Mouse (Mus musculus): ENCODE results near the gene Epb42. TPM values are rescaled to one million over a fixed set of nuclear protein-coding genes. Genes with fewer than 3 reads are reported as not detected.
A peak's percentile ranks its signal among the peaks of the same experiment; 100 is the strongest.
"Not testable (repeated sequence)": the region's sequence is repeated elsewhere in the genome, so short reads cannot be mapped to it uniquely, and the experiment has no call there.

Gene Epb42
- polyA plus RNA-seq, 1 experiment, result 14.1 TPM

DNA sequence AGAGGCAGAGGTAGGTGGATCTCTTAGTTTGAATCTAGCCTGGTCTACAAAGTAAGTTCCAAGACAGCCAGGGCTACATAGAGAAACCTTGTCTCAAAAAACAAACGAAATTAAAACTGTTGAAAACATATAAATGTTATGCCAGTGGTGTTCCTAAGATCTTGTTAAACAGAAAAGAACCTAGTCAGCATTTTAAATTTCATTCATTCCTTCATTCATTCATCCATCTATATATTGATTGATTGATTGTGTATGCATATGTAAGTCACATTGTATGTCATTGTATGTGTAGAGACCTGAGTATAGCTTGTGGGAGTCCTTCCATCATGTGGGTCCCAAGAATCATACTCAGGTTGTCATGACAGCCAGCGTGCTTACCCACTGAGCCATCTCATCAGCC is 21.4 kb downstream of the Epb42 start:
- H3K27me3 ChIP-seq (ENCODE audit: control insufficient read depth), result no peaks in the 10 kb centered on the region
- H3K4me1 ChIP-seq (ENCODE audit: control insufficient read depth), result no peaks in the 10 kb centered on the region; the same call in 1 of the 2 replicates
- no peak overlapping the region for H3K4me3 ChIP-seq (replicated peaks)
- peaks cover 91% of the 10 kb centered on the region for H3K36me3 ChIP-seq (ENCODE audit: control insufficient read depth)
- TF ChIP-seq TAL1 (IDR thresholded peaks at IDR 0.05; ENCODE audit: low read length), result no peak
- no peak for TF ChIP-seq GATA1 (IDR thresholded peaks at IDR 0.05; ENCODE audit: low read length)
- no peaks in the 10 kb centered on the region for H3K9me3 ChIP-seq (ENCODE audit: control insufficient read depth, low read length)

DNA sequence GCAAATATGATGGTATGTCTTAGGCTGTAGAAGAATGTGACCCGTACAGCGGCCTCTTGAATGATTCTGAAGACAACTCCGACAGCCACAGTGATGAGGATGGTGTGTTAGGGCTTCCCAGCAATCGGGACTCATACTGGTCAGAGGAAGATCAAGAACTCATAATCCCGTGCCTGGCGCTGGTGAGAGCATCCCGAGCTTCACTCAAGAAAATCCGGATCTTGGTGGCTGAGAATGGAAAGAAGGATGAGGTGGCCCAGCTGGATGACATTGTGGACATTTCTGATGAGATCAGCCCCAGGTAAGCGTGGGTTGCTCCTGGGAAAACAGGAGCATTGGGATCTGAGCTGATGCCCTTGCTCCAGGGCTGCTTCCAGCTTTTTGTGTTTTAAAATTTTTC is 24.2 kb downstream of the Epb42 start:
- H3K4me3 ChIP-seq (replicated peaks), result no peak overlapping the region
- peaks cover 25% of the 10 kb centered on the region for H3K4me1 ChIP-seq (ENCODE audit: control insufficient read depth)
- H3K27me3 ChIP-seq (ENCODE audit: control insufficient read depth), result no peaks in the 10 kb centered on the region
- H3K36me3 ChIP-seq (ENCODE audit: control insufficient read depth), result peaks cover 72% of the 10 kb centered on the region
- TF ChIP-seq TAL1 (IDR thresholded peaks at IDR 0.05; ENCODE audit: low read length) (no peak), GATA1 (IDR thresholded peaks at IDR 0.05; ENCODE audit: low read length) (no peak)
- no peaks in the 10 kb centered on the region for H3K9me3 ChIP-seq (ENCODE audit: control insufficient read depth, low read length)

DNA sequence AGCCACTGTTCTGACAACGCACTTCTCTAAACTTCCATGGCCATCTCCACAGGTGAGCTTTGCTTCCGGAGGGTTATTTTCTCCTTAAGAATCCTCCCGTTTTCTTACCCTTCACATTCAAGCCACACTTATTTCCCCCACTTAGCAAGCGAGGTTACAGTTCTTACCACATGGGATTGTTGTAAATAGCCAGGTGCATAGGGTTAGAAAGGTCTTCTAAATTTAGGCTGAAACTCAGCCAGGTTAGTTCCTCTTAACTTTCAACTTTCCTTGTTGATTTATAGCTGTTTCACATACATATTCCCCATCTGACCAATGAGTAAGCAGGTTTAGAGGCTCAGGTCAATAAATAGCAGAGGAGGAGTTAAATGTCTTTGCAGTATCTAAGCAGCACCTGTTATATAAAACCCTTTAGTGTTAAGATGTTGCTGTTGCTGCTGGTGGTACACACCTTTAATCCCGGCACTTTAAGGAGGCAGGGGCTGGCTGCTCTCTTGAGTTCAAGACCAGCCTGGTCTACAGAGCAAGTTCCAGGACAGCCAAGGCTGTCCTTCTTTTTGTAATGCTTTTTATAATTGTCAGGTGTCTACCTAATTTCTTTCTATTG is 27.7 kb downstream of the Epb42 start:
- no peaks in the 10 kb centered on the region for H3K27me3 ChIP-seq (ENCODE audit: control insufficient read depth)
- H3K9me3 ChIP-seq (ENCODE audit: control insufficient read depth, low read length), result no peaks in the 10 kb centered on the region
- TF ChIP-seq TAL1 (IDR thresholded peaks at IDR 0.05; ENCODE audit: low read length) (no peak), GATA1 (IDR thresholded peaks at IDR 0.05; ENCODE audit: low read length) (no peak)
- peak overlapping the region; percentile 89 for H3K4me3 ChIP-seq (replicated peaks)
- peaks cover 31% of the 10 kb centered on the region for H3K4me1 ChIP-seq (ENCODE audit: control insufficient read depth)
- peaks cover 42% of the 10 kb centered on the region for H3K36me3 ChIP-seq (ENCODE audit: control insufficient read depth)

DNA sequence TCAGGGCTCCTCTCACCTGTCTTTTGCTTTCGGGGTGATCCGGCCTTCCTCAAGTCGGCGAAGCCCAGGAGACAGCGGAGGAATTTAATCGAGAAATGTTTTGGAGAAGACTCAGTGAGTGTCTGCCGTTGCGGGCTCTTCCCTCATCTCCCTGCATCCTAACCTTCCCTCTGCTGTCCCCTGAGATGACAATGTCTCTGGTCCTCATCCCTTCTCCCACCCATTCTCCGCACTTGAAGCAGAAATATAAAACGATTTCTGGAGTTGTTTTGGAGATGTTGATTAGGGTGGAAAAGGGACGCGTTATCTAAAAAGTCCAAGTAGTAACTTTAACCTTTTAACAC is 28.2 kb downstream of the Epb42 start:
- H3K27me3 ChIP-seq (ENCODE audit: control insufficient read depth), result no peaks in the 10 kb centered on the region
- TF ChIP-seq GATA1 (IDR thresholded peaks at IDR 0.05; ENCODE audit: low read length) (no peak), TAL1 (IDR thresholded peaks at IDR 0.05; ENCODE audit: low read length) (no peak)
- H3K9me3 ChIP-seq (ENCODE audit: control insufficient read depth, low read length), result no peaks in the 10 kb centered on the region
- H3K4me3 ChIP-seq (replicated peaks), result peak overlapping the region; percentile 89
- peaks cover 37% of the 10 kb centered on the region for H3K36me3 ChIP-seq (ENCODE audit: control insufficient read depth)
- H3K4me1 ChIP-seq (ENCODE audit: control insufficient read depth), result peaks cover 31% of the 10 kb centered on the region

DNA sequence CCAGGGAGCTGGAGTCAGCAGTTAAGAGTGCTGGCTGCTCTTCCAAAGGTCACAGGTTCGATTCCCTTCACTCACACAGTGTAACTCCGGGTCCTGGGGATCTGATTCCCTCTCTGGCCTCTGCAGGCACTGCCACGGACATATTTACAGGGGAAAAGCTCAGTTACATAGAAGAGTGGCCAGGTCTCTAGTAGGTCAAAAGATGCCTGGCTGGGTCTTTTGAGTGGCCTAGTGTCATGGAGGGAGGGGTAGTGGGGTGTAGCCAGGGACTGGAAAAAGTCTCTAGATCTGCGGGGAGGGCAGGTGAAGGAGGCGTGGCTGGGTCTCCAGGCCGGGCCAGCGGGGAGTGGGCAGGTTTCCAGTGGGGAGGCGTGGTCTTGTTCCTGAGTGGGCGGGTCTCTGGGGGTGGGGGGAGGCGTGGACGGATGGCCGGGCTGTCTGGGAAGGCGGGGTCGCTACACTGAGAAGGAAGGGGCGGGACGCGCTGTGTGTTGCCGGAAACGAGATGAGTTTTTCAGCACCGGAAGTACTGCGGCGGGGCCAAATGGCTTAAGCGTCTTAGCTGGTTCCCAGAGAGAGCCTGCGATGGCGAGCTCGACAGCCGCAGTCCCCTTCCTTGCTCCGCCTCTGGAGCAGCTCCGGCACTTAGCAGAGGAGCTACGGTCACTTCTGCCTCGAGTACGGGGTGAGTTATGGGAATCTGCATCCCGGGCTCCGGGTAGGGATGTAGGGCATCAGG is 28.8 kb downstream of the Epb42 start, which contains the start of gene Ccndbp1:
TSS of gene Ccndbp1 (plus strand) at position 479 of the 739 bp plus-strand sequence.
- H3K4me1 ChIP-seq (ENCODE audit: control insufficient read depth), result peaks cover 31% of the 10 kb centered on the region
- no peaks in the 10 kb centered on the region for H3K9me3 ChIP-seq (ENCODE audit: control insufficient read depth, low read length)
- H3K36me3 ChIP-seq (ENCODE audit: control insufficient read depth), result peaks cover 34% of the 10 kb centered on the region
- peak within 1 kb of the TSS; percentile 89 for H3K4me3 ChIP-seq (replicated peaks)
- TF ChIP-seq TAL1 (IDR thresholded peaks at IDR 0.05; ENCODE audit: low read length) (no peak), GATA1 (IDR thresholded peaks at IDR 0.05; ENCODE audit: low read length) (no peak)
- H3K27me3 ChIP-seq (ENCODE audit: control insufficient read depth), result no peaks in the 10 kb centered on the region

DNA sequence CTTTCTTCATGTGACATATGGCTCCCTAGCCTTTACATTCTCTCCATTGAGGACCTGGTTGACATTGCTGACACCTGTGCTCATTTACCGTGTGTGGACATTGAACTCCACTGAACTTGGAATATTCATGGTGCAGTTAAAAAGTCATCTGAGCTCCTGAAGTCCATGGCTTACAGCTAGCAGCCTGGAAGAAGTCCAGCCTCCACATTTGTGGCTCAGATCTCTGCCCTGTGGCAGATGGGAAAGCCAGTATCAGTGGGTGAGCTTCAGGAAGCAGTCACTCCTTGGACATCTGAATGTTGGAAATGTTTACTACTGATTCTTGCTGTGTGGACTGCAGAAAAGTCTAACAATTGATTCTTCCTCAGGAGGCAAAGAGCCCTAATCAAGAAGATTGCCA is 29.9 kb downstream of the Epb42 start:
- no peak for TF ChIP-seq GATA1 (IDR thresholded peaks at IDR 0.05; ENCODE audit: low read length)
- H3K4me1 ChIP-seq (ENCODE audit: control insufficient read depth), result peaks cover 31% of the 10 kb centered on the region
- H3K9me3 ChIP-seq (ENCODE audit: control insufficient read depth, low read length), result no peaks in the 10 kb centered on the region
- no peaks in the 10 kb centered on the region for H3K27me3 ChIP-seq (ENCODE audit: control insufficient read depth)
- peaks cover 23% of the 10 kb centered on the region for H3K36me3 ChIP-seq (ENCODE audit: control insufficient read depth)
- no peak overlapping the region for H3K4me3 ChIP-seq (replicated peaks)

DNA sequence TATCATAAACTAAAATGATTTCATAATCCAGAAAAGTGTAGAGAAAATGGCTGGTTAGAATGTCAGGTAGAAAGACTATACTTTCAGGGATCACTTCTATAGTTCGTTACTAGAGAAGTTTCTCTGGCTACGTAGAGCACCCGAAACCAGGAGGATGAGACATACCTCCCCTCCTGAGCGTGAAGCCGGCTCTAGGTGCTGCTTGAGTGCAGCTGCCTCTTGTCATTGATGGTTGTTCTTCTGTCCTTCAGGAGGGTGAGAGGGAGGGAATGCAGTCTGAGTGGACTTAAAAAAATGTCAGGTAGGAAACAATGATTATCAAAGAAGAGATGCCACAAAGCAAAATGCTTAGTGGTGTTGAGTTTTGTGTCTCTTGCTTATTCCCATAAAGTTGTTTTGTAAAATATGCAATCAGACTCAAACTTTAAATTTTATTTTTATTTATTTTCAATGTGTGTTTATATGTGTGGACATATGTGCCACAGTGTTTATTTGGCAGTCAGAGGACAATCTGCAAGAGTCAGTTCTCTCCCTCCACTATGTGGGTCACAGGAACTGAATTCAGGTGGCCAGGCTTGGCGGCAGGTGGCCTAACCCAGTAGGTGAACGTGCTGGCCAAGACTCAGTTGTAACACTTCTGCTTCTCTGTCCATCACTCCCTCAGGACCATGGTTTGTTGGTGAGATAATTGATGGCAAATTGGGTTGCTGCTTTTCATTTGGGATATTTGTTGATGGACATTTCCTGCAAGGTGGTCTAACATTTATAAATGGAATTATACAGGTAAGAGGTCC is 32.7 kb downstream of the Epb42 start:
- Histone ChIP-seq H3K4me3 (replicated peaks) (no peak overlapping the region), H3K27me3 (ENCODE audit: control insufficient read depth) (no peaks in the 10 kb centered on the region), H3K9me3 (ENCODE audit: control insufficient read depth, low read length) (no peaks in the 10 kb centered on the region), H3K36me3 (ENCODE audit: control insufficient read depth) (no peaks in the 10 kb centered on the region), H3K4me1 (ENCODE audit: control insufficient read depth) (peaks cover 27% of the 10 kb centered on the region)
- TF ChIP-seq TAL1 (IDR thresholded peaks at IDR 0.05; ENCODE audit: low read length), result no peak
- TF ChIP-seq GATA1 (IDR thresholded peaks at IDR 0.05; ENCODE audit: low read length), result no peak

DNA sequence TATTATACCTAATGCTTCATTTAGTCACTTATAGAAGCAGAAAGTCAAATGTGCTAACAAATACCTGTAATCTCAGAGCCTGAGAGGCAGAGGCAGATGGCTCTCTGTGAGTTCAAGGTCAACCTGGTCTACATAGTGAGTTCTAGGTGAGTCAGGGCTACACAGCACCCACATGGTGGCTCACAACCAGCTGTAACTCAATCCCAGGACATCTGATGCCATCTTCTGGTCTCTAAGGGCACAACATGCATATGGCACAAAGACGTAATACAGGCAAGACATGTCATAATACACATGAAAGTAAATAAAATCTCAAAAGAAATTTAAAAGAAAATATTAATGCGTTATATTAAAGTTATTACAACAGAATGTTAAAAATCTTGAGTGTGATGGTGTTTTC is 33.3 kb downstream of the Epb42 start:
- TF ChIP-seq GATA1 (IDR thresholded peaks at IDR 0.05; ENCODE audit: low read length) (no peak), TAL1 (IDR thresholded peaks at IDR 0.05; ENCODE audit: low read length) (no peak)
- Histone ChIP-seq H3K27me3 (ENCODE audit: control insufficient read depth) (no peaks in the 10 kb centered on the region), H3K4me1 (ENCODE audit: control insufficient read depth) (peaks cover 25% of the 10 kb centered on the region), H3K36me3 (ENCODE audit: control insufficient read depth) (no peaks in the 10 kb centered on the region), H3K4me3 (replicated peaks) (no peak overlapping the region), H3K9me3 (ENCODE audit: control insufficient read depth, low read length) (no peaks in the 10 kb centered on the region)

DNA sequence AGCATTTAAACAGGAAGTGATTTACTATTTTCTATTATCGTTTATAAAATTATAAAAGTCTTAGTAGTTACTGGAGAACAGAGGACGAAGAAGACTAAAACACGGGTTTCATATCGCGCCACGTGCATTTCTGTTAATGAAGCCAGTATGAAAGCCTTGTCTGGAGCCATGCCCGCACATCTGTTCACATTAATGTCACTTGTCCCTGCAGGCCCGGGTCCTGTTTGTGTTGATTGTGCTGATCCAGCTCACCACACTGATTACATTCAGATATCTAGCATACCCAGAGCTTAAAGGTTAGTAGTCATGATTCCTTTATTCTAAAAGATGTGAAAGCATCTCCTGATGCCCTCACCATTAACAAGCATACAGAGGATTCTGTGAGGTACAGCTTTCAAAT is 38.0 kb downstream of the Epb42 start:
- H3K4me3 ChIP-seq (replicated peaks), result no peak overlapping the region
- H3K36me3 ChIP-seq (ENCODE audit: control insufficient read depth), result no peaks in the 10 kb centered on the region
- TF ChIP-seq TAL1 (IDR thresholded peaks at IDR 0.05; ENCODE audit: low read length) (no peak), GATA1 (IDR thresholded peaks at IDR 0.05; ENCODE audit: low read length) (no peak)

DNA sequence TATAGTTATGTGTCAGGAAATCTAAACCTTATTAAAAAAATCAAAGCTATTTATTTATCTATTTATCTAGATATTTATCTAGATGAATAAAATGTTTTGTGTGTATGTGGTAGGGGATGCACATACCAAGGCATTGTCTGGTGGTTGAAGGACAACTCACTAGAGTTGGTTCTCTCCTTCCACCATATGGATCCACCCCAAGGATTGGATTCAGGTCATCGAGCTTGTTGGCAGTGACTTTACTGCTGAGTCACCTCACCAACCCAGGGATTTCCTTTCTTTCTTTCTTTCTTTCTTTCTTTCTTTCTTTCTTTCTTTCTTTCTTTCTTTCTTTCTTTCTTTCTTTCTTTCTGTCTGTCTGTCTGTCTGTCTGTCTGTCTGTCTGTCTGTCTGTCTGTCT is 40.3 kb downstream of the Epb42 start:
- H3K4me1 ChIP-seq (ENCODE audit: control insufficient read depth), result peaks cover 19% of the 10 kb centered on the region
- H3K27me3 ChIP-seq (ENCODE audit: control insufficient read depth); H3K4me3 ChIP-seq (replicated peaks); H3K36me3 ChIP-seq (ENCODE audit: control insufficient read depth); H3K9me3 ChIP-seq (ENCODE audit: control insufficient read depth, low read length): not testable (repeated sequence)

More for the DNA sequence above, 38.0 kb downstream of the Epb42 start:
- Histone ChIP-seq H3K9me3 (ENCODE audit: control insufficient read depth, low read length) (no peaks in the 10 kb centered on the region), H3K4me1 (ENCODE audit: control insufficient read depth) (peaks cover 19% of the 10 kb centered on the region), H3K27me3 (ENCODE audit: control insufficient read depth) (no peaks in the 10 kb centered on the region)
